Mouse (Mus musculus) neural tube, embryonic 11.5 days (tissue): ENCODE data around the gene Crat. TPM values are rescaled to one million over a fixed set of nuclear protein-coding genes. Genes with fewer than 3 reads are reported as not detected.

Experiments used
- ATAC-seq: fragments of 200-750 bp; cut with Nextera tagmentation; 2 replicates; pipeline ENCODE4 v1.8.0; 2017; ENCODE audit warnings: moderate number of reproducible peaks, mild to moderate bottlenecking, moderate TSS enrichment, moderate library complexity; ENCODE audit not compliant: insufficient read depth, low FRiP score, low TSS enrichment
- DNase-seq: peaks from one replicate; pipeline ENCODE4 v3.0.0-alpha.2; 2015; ENCODE audit warnings: low spot score
- H3K27ac ChIP-seq: fragments of 300-500 bp; sonication (generic); 2 replicates; pipeline ENCODE4 v1.5.1; 2014; ENCODE audit warnings: low read depth, mild to moderate bottlenecking, low read length
- H3K27me3 ChIP-seq: fragments of 300-500 bp; sonication (generic); 2 replicates; pipeline ENCODE4 v1.6.1; 2014; ENCODE audit warnings: mild to moderate bottlenecking, low read length, mixed read lengths; ENCODE audit not compliant: control insufficient read depth, insufficient read depth
- H3K36me3 ChIP-seq: fragments of 300-500 bp; sonication (generic); 2 replicates; pipeline ENCODE4 v1.6.1; 2014; ENCODE audit warnings: mild to moderate bottlenecking, low read length, moderate library complexity, mixed read lengths; ENCODE audit not compliant: control insufficient read depth, insufficient read depth
- H3K4me1 ChIP-seq: fragments of 300-500 bp; sonication (generic); 2 replicates; pipeline ENCODE4 v1.6.1; 2014; ENCODE audit warnings: low read length, mixed read lengths; ENCODE audit not compliant: control insufficient read depth, insufficient read depth
- H3K4me2 ChIP-seq: fragments of 300-500 bp; sonication (generic); 2 replicates; pipeline ENCODE4 v1.6.1; 2014; ENCODE audit warnings: low read depth, mild to moderate bottlenecking, moderate library complexity
- H3K4me3 ChIP-seq: fragments of 300-500 bp; sonication (generic); 2 replicates; pipeline ENCODE4 v1.5.1; 2014; ENCODE audit warnings: low read depth, low read length
- H3K9ac ChIP-seq: fragments of 300-500 bp; sonication (generic); 2 replicates; pipeline ENCODE4 v1.6.1; 2014; ENCODE audit warnings: mild to moderate bottlenecking, low read length
- H3K9me3 ChIP-seq: fragments of 300-500 bp; sonication (generic); 2 replicates; pipeline ENCODE4 v1.6.1; 2016; ENCODE audit warnings: low read length; ENCODE audit not compliant: control insufficient read depth
- WGBS: fragments of 180-500 bp; shearing (Covaris S2); extraction: QIAGEN DNeasy Blood & Tissue Kit; methylation state at CpG from one replicate; pipeline ENCODE4 v1.1.7; 2014; 5-methylcytosine and 5-hydroxymethylcytosine counted together
- polyA plus RNA-seq: library from polyadenylated mRNA; unstranded; fragments of >200 nt; fragmentation: Nextera tagmentation; extraction: Ambion mirVana; gene quantifications from 2 replicates; pipeline ENCODE4 v1.2.1, GENCODE M21; 2014

Crat gene
- polyA plus RNA-seq, 1 experiment from 2014 or later = 29.1 TPM

GRCm38 (mm10) chr2:30403870-30404269 is 11.7 kb downstream of the Crat start:
- peaks cover 10% of the 10 kb centered on the region; the same call in 1 of the 2 replicates for H3K36me3 ChIP-seq
- no peak overlapping the region for H3K4me2 ChIP-seq
- no peak overlapping the region for H3K27ac ChIP-seq
- no peak overlapping the region for H3K4me3 ChIP-seq
- ATAC-seq (no peak), DNase-seq (no peak)
- peaks cover 16% of the 10 kb centered on the region for H3K4me1 ChIP-seq
- 78% methylated on average over 1 of the region's 1 CpGs for WGBS
- no peaks in the 10 kb centered on the region for H3K9me3 ChIP-seq
- H3K27me3 ChIP-seq = no peaks in the 10 kb centered on the region
- no peak overlapping the region for H3K9ac ChIP-seq

GRCm38 (mm10) chr2:30402843-30403242 is 12.8 kb downstream of the Crat start:
- Histone ChIP-seq H3K4me3 (no peak overlapping the region), H3K36me3 (peaks cover 9% of the 10 kb centered on the region; the same call in 1 of the 2 replicates), H3K27me3 (no peaks in the 10 kb centered on the region), H3K9me3 (no peaks in the 10 kb centered on the region), H3K4me2 (no peak overlapping the region), H3K27ac (no peak overlapping the region), H3K9ac (no peak overlapping the region), H3K4me1 (peaks cover 21% of the 10 kb centered on the region)
- DNase-seq (no peak), ATAC-seq (no peak)
- WGBS = 64% methylated on average over 2 of the region's 2 CpGs

- no peaks in the 10 kb centered on the region for H3K9me3 ChIP-seq
- H3K4me3 ChIP-seq = no peak overlapping the region
- DNase-seq (no peak), ATAC-seq (no peak)
- no peak overlapping the region for H3K9ac ChIP-seq
- peaks cover 8% of the 10 kb centered on the region for H3K36me3 ChIP-seq
- H3K4me1 ChIP-seq = peaks cover 21% of the 10 kb centered on the region
- no peak overlapping the region for H3K4me2 ChIP-seq
- 90% methylated on average over 9 of the region's 9 CpGs for WGBS
- H3K27me3 ChIP-seq = no peaks in the 10 kb centered on the region
- no peak overlapping the region for H3K27ac ChIP-seq
Measured at GRCm38 (mm10) chr2:30402351-30402826, 13.2 kb downstream of the Crat start.

GRCm38 (mm10) chr2:30401581-30401980 is 14.0 kb downstream of the Crat start:
- WGBS = 85% methylated on average over 1 of the region's 1 CpGs
- H3K9ac ChIP-seq = no peak overlapping the region
- H3K27ac ChIP-seq = no peak overlapping the region

GRCm38 (mm10) chr2:30399191-30400171 is 16.1 kb downstream of the Crat start:
- peaks cover 21% of the 10 kb centered on the region for H3K4me1 ChIP-seq
- no peak overlapping the region for H3K4me3 ChIP-seq
- no peaks in the 10 kb centered on the region for H3K27me3 ChIP-seq
- peak overlapping the region; percentile 92 for H3K27ac ChIP-seq
- H3K36me3 ChIP-seq = peaks cover 9% of the 10 kb centered on the region
- H3K9ac ChIP-seq = peak overlapping the region; percentile 50
- no peaks in the 10 kb centered on the region for H3K9me3 ChIP-seq
- DNase-seq (peak; percentile 68), ATAC-seq (peak; percentile 78)
- H3K4me2 ChIP-seq = no peak overlapping the region
- 34% methylated on average over 20 of the region's 20 CpGs for WGBS

More at GRCm38 (mm10) chr2:30401581-30401980, 14.0 kb downstream of the Crat start:
- Histone ChIP-seq H3K4me2 (no peak overlapping the region), H3K4me3 (no peak overlapping the region), H3K4me1 (peaks cover 21% of the 10 kb centered on the region), H3K36me3 (peaks cover 9% of the 10 kb centered on the region), H3K9me3 (no peaks in the 10 kb centered on the region), H3K27me3 (no peaks in the 10 kb centered on the region)
- DNase-seq (no peak), ATAC-seq (no peak)

- H3K9me3 ChIP-seq = no peaks in the 10 kb centered on the region
- no peak for DNase-seq
- H3K4me3 ChIP-seq = no peak overlapping the region
- no peak for ATAC-seq
- 90% methylated on average over 10 of the region's 10 CpGs for WGBS
- peaks cover 7% of the 10 kb centered on the region for H3K36me3 ChIP-seq
- no peaks in the 10 kb centered on the region for H3K27me3 ChIP-seq
- H3K4me2 ChIP-seq = no peak overlapping the region
- peaks cover 32% of the 10 kb centered on the region for H3K4me1 ChIP-seq
- H3K9ac ChIP-seq = no peak overlapping the region
- no peak overlapping the region for H3K27ac ChIP-seq
Measured at GRCm38 (mm10) chr2:30397986-30398512, 17.6 kb downstream of the Crat start.

- peaks cover 5% of the 10 kb centered on the region for H3K36me3 ChIP-seq
- no peak for DNase-seq
Measured at GRCm38 (mm10) chr2:30396246-30396645, 19.4 kb downstream of the Crat start.

GRCm38 (mm10) chr2:30395757-30396156 is 19.9 kb downstream of the Crat start:
- WGBS = 92% methylated on average over 7 of the region's 7 CpGs
- H3K27me3 ChIP-seq = no peaks in the 10 kb centered on the region
- no peak overlapping the region for H3K9ac ChIP-seq
- no peaks in the 10 kb centered on the region for H3K9me3 ChIP-seq
- H3K36me3 ChIP-seq = peaks cover 5% of the 10 kb centered on the region
- DNase-seq (no peak), ATAC-seq (no peak)
- peaks cover 32% of the 10 kb centered on the region for H3K4me1 ChIP-seq
- no peak overlapping the region for H3K4me2 ChIP-seq
- H3K27ac ChIP-seq = no peak overlapping the region
- no peak overlapping the region for H3K4me3 ChIP-seq

More at GRCm38 (mm10) chr2:30396246-30396645, 19.4 kb downstream of the Crat start:
- H3K27ac ChIP-seq = no peak overlapping the region
- no peak for ATAC-seq
- H3K27me3 ChIP-seq = no peaks in the 10 kb centered on the region
- no peak overlapping the region for H3K4me2 ChIP-seq
- no peak overlapping the region for H3K9ac ChIP-seq
- H3K4me1 ChIP-seq = peaks cover 33% of the 10 kb centered on the region
- H3K4me3 ChIP-seq = no peak overlapping the region
- WGBS = 85% methylated on average over 7 of the region's 7 CpGs
- no peaks in the 10 kb centered on the region for H3K9me3 ChIP-seq
